Mouse (Mus musculus) myocyte (in vitro differentiated cells): ENCODE data around the gene Slc39a11. TPM values are rescaled to one million over a fixed set of nuclear protein-coding genes. Genes with fewer than 3 reads are reported as not detected.
"Not testable (repeated sequence)": the region's sequence is repeated elsewhere in the genome, so short reads cannot be mapped to it uniquely, and the experiment has no call there.

Experiments
- H3K27me3 ChIP-seq: one replicate; pipeline ENCODE4 v1.6.1; 2011; ENCODE audit not compliant: control insufficient read depth, insufficient read depth, insufficient read length
- H3K36me3 ChIP-seq: one replicate; pipeline ENCODE4 v1.6.1; 2011; ENCODE audit not compliant: control insufficient read depth, insufficient read depth
- H3K4me2 ChIP-seq: one replicate; pipeline ENCODE4 v1.6.1; 2011; ENCODE audit warnings: low read depth, control low read depth
- H3K4me3 ChIP-seq: one replicate; pipeline ENCODE4 v1.5.1; 2011; ENCODE audit warnings: mild to moderate bottlenecking, control low read depth, moderate library complexity
- H3K79me2 ChIP-seq: one replicate; pipeline ENCODE4 v1.6.1; 2011; ENCODE audit not compliant: control insufficient read depth, insufficient read depth
- H3ac ChIP-seq: one replicate; pipeline ENCODE4 v1.6.1; 2011; ENCODE audit not compliant: control insufficient read depth, insufficient read length
- CEBPB ChIP-seq: IDR thresholded peaks from 2 replicates; pipeline ENCODE4 v1.6.1; 2011; ENCODE audit warnings: mild to moderate bottlenecking, moderate library complexity; ENCODE audit not compliant: poor library complexity, insufficient read depth, severe bottlenecking
- E2F4 ChIP-seq: IDR thresholded peaks from one replicate; pipeline ENCODE4 v1.6.1; 2011; ENCODE audit warnings: mild to moderate bottlenecking, control low read depth, moderate library complexity; ENCODE audit not compliant: insufficient read depth
- MAX ChIP-seq: IDR thresholded peaks from one replicate; pipeline ENCODE4 v1.6.1; 2011; ENCODE audit warnings: low read depth, mild to moderate bottlenecking, control low read depth
- MYOD1 ChIP-seq, 3 experiments: IDR thresholded peaks; one replicate each; pipeline ENCODE4 v1.6.1; 2011; ENCODE audit warnings: control low read depth in 2 of 3, low read depth in 2 of 3, mild to moderate bottlenecking in 2 of 3, moderate library complexity in 1 of 3; ENCODE audit not compliant: insufficient read length in 2 of 3, control insufficient read depth in 1 of 3
- MYOG ChIP-seq, 3 experiments: IDR thresholded peaks; one replicate each; pipeline ENCODE4 v1.6.1; 2011; ENCODE audit warnings: control low read depth in 2 of 3, low read depth in 2 of 3, mild to moderate bottlenecking in 2 of 3; ENCODE audit not compliant: insufficient read length in 2 of 3, control insufficient read depth in 1 of 3, insufficient read depth in 1 of 3
- POLR2A ChIP-seq: IDR thresholded peaks from one replicate; pipeline ENCODE4 v1.6.1; 2011; ENCODE audit warnings: low read depth, mild to moderate bottlenecking, control low read depth, moderate library complexity; ENCODE audit not compliant: insufficient read length
- POLR2AphosphoS2 ChIP-seq: IDR thresholded peaks from one replicate; pipeline ENCODE4 v1.6.1; 2011; ENCODE audit warnings: low read depth, control low read depth; ENCODE audit not compliant: insufficient read length
- REST ChIP-seq: IDR thresholded peaks from one replicate; pipeline ENCODE4 v1.6.1; 2011; ENCODE audit warnings: mild to moderate bottlenecking, control low read depth, moderate library complexity; ENCODE audit not compliant: insufficient read depth, insufficient read length
- SRF ChIP-seq: IDR thresholded peaks from one replicate; pipeline ENCODE4 v1.6.1; 2011; ENCODE audit warnings: low read depth; ENCODE audit not compliant: control insufficient read depth, insufficient read length
- TCF12 ChIP-seq: IDR thresholded peaks from one replicate; pipeline ENCODE4 v1.6.1; 2011; ENCODE audit warnings: mild to moderate bottlenecking, control low read depth; ENCODE audit not compliant: poor library complexity, insufficient read depth, severe bottlenecking
- TCF3 ChIP-seq: IDR thresholded peaks from one replicate; pipeline ENCODE4 v1.6.1; 2011; ENCODE audit warnings: low read depth, control low read depth; ENCODE audit not compliant: insufficient read length
- USF1 ChIP-seq: IDR thresholded peaks from one replicate; pipeline ENCODE4 v1.6.1; 2011; ENCODE audit warnings: low read depth, mild to moderate bottlenecking, control low read depth, moderate library complexity
- polyA plus RNA-seq: library from polyadenylated mRNA; unstranded; fragments of >200 nt; fragmentation: generic; extraction: Trizol; gene quantifications from one replicate; pipeline ENCODE4 v1.2.1, GENCODE M21; 2012; ENCODE audit warnings: missing spikeins

Gene Slc39a11
- polyA plus RNA-seq, 1 experiment = 15.7 TPM

GRCm38 (mm10) chr11:113666648-113667047, 16.8 kb upstream of the Slc39a11 start:
- H3K4me3 ChIP-seq = no peak overlapping the region
- H3K36me3 ChIP-seq = peaks cover 9% of the 10 kb centered on the region
- peaks cover 59% of the 10 kb centered on the region for H3K79me2 ChIP-seq
- H3ac ChIP-seq = no peak overlapping the region
- no peaks in the 10 kb centered on the region for H3K27me3 ChIP-seq
- H3K4me2 ChIP-seq = no peak overlapping the region
- no peak for TF ChIP-seq USF1
- TF ChIP-seq REST = no peak
- no peak for TF ChIP-seq E2F4
- TF ChIP-seq TCF12 = no peak
- no peak for TF ChIP-seq TCF3
- TF ChIP-seq MAX = no peak
- TF ChIP-seq POLR2A = no peak

DNA sequence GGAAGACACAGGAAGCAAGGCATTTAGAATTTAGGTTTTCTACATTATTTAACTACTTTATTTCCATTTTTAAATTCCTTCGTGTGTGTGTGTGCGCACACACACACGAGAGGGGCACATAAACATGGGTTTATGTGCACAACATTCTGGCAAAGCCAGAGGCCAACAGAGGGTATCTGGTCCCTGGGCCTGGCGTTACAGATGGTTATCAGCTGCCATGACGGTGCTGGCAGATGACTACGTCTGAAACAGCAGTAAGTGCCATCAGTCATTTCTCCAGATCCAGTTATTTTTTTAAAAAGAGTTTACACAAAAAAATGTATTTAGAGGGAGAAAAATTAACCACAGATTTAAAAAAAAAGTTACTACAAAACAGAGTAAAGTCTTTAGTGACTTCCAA, 16.3 kb upstream of the Slc39a11 start:
- no peak for TF ChIP-seq CEBPB
- TF ChIP-seq MYOD1 (IDR thresholded peaks at IDR 0.05; ENCODE audit: control insufficient read depth in 1 of 3, insufficient read length in 2 of 3, low read depth in 2 of 3) = no peak
- no peak for TF ChIP-seq E2F4
- no peak for TF ChIP-seq TCF12
- TF ChIP-seq SRF = no peak
- no peak for TF ChIP-seq TCF3
- no peak for TF ChIP-seq POLR2A
- no peak for TF ChIP-seq POLR2AphosphoS2
- no peak for TF ChIP-seq REST
- TF ChIP-seq MAX = no peak
- TF ChIP-seq MYOG (IDR thresholded peaks at IDR 0.05; ENCODE audit: control insufficient read depth in 1 of 3, insufficient read depth in 1 of 3, insufficient read length in 2 of 3, low read depth in 2 of 3) = no peak
- no peak for TF ChIP-seq USF1
- peaks cover 54% of the 10 kb centered on the region for H3K79me2 ChIP-seq
- H3K27me3 ChIP-seq = no peaks in the 10 kb centered on the region
- no peak overlapping the region for H3ac ChIP-seq
- H3K4me3 ChIP-seq = no peak overlapping the region
- H3K36me3 ChIP-seq = peaks cover 5% of the 10 kb centered on the region
- no peak overlapping the region for H3K4me2 ChIP-seq

- TF ChIP-seq POLR2AphosphoS2 = no peak
- TF ChIP-seq POLR2A = no peak
- no peak for TF ChIP-seq TCF12
- no peak for TF ChIP-seq MAX
- no peak for TF ChIP-seq USF1
- no peak for TF ChIP-seq E2F4
- no peak for TF ChIP-seq CEBPB
- TF ChIP-seq MYOD1 (IDR thresholded peaks at IDR 0.05; ENCODE audit: control insufficient read depth in 1 of 3, insufficient read length in 2 of 3, low read depth in 2 of 3) = no peak
- no peak for TF ChIP-seq REST
- no peak for TF ChIP-seq SRF
- no peak for TF ChIP-seq TCF3
- no peak for TF ChIP-seq MYOG (IDR thresholded peaks at IDR 0.05; ENCODE audit: control insufficient read depth in 1 of 3, insufficient read depth in 1 of 3, insufficient read length in 2 of 3, low read depth in 2 of 3)
These were observed 14.4 kb upstream of the Slc39a11 start for GRCm38 (mm10) chr11:113664279-113664678.

GRCm38 (mm10) chr11:113661835-113662351, 12.0 kb upstream of the Slc39a11 start:
- Histone ChIP-seq H3ac (no peak overlapping the region), H3K4me2 (no peak overlapping the region), H3K4me3 (no peak overlapping the region), H3K79me2 (peaks cover 14% of the 10 kb centered on the region), H3K36me3 (no peaks in the 10 kb centered on the region), H3K27me3 (no peaks in the 10 kb centered on the region)
- no peak for TF ChIP-seq USF1
- no peak for TF ChIP-seq POLR2AphosphoS2
- TF ChIP-seq REST = no peak
- TF ChIP-seq TCF12 = no peak
- TF ChIP-seq E2F4 = no peak
- TF ChIP-seq CEBPB = no peak
- no peak for TF ChIP-seq MAX
- TF ChIP-seq POLR2A = no peak
- no peak for TF ChIP-seq MYOD1 (IDR thresholded peaks at IDR 0.05; ENCODE audit: control insufficient read depth in 1 of 3, insufficient read length in 2 of 3, low read depth in 2 of 3)
- no peak for TF ChIP-seq TCF3
- TF ChIP-seq SRF = no peak
- TF ChIP-seq MYOG (IDR thresholded peaks at IDR 0.05; ENCODE audit: control insufficient read depth in 1 of 3, insufficient read depth in 1 of 3, insufficient read length in 2 of 3, low read depth in 2 of 3) = no peak

More at GRCm38 (mm10) chr11:113664279-113664678, 14.4 kb upstream of the Slc39a11 start:
- H3K4me3 ChIP-seq = no peak overlapping the region
- no peak overlapping the region for H3K4me2 ChIP-seq
- H3ac ChIP-seq = no peak overlapping the region
- H3K27me3 ChIP-seq = no peaks in the 10 kb centered on the region
- peaks cover 36% of the 10 kb centered on the region for H3K79me2 ChIP-seq
- no peaks in the 10 kb centered on the region for H3K36me3 ChIP-seq

- H3K36me3 ChIP-seq = peaks cover under 1% of the 10 kb centered on the region
- H3K4me2 ChIP-seq = no peak overlapping the region
- TF ChIP-seq POLR2AphosphoS2 = no peak
- TF ChIP-seq USF1 = no peak
- TF ChIP-seq REST = no peak
- TF ChIP-seq TCF3 = no peak
- no peak for TF ChIP-seq SRF
- TF ChIP-seq CEBPB = no peak
- TF ChIP-seq MYOD1 (IDR thresholded peaks at IDR 0.05; ENCODE audit: control insufficient read depth in 1 of 3, insufficient read length in 2 of 3, low read depth in 2 of 3) = no peak
- no peak for TF ChIP-seq MAX
- no peak for TF ChIP-seq MYOG (IDR thresholded peaks at IDR 0.05; ENCODE audit: control insufficient read depth in 1 of 3, insufficient read depth in 1 of 3, insufficient read length in 2 of 3, low read depth in 2 of 3)
- no peak for TF ChIP-seq TCF12
- no peak for TF ChIP-seq POLR2A
- TF ChIP-seq E2F4 = no peak
- peaks cover 12% of the 10 kb centered on the region for H3K79me2 ChIP-seq
- H3K4me3 ChIP-seq = no peak overlapping the region
- H3K27me3 ChIP-seq = no peaks in the 10 kb centered on the region
- no peak overlapping the region for H3ac ChIP-seq
These were observed 11.1 kb upstream of the Slc39a11 start for GRCm38 (mm10) chr11:113660940-113661339.

- H3K27me3 ChIP-seq, H3ac ChIP-seq, H3K4me3 ChIP-seq, H3K79me2 ChIP-seq, H3K36me3 ChIP-seq, H3K4me2 ChIP-seq: not testable (repeated sequence)
These were observed 10.3 kb upstream of the Slc39a11 start for GRCm38 (mm10) chr11:113660213-113660612.
